Mouse (Mus musculus) cerebellum, postnatal 14 days (tissue): ENCODE data around the gene Hspa1b.
"Not testable (repeated sequence)": the region's sequence is repeated elsewhere in the genome, so short reads cannot be mapped to it uniquely, and the experiment has no call there.

Experiments used
- DNase-seq, 2 experiments: peaks; one replicate each; pipeline ENCODE4 v3.0.0; 2021; ENCODE audit warnings: mixed read lengths in 2 of 2

Gene Hspa1b

DNA sequence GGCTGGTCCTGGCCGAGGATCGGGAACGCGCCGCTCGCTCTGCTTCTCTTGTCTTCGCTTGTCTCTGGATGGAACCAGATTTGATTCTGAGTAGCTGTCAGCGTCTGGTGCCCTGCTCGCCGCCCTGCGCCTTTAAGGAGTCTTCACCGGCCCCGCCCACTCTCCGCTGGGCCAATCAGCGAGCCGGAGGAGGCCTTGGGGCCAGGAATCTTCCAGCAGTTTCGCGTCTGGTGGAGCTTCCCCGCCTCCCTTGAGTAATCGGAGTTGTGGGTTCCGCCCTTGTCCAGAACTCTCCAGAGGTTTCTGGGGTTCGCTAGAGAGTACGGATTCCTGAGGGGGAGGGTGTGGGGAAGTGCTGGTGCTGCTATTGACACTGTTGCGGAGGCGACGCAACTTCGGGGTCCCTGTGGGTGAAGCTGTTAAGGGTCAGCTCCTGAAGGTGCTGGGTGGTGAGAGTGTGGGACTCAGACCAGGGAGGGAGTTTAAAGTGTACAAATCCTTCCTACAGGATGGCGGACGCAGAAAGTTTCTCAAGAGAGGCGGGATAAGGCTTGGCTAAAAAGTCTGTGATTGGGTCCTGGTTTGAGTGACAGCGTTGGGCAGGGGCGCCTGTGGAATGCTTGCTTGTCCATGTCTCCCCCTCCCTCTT, at the start of gene Hspa1b:
Gene Hspa1b (minus strand): TSS at position 109 of the 649 bp plus-strand sequence.
- peak; percentile 71 to 82 for DNase-seq

DNA sequence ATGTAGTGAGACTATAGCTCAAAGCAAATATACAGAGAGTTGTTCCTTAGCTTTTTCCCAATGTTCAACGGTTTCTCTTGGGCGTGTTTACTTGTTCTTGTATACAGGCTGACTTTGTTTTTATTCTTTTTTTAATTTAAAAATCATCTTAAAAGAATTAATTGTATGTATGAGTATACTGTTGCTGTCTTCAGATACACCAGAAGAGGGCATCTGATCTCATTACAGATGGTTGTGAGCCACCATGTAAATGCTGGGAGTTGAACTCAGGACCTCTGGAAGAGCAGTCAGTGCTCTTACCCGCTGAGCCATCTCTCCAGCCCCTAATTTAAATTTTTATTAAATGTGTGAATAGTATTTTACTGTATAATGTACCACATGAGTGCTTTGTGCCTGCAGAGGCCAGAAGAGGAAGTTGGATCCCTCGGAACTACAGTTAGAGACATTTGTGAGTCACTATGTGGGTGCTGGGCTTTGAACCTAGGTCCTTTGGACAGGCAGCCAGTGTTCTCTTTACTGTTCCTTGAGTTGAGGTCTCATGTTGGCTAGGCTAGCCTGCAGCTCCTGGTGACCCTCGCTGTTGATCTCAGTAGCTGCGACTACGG, 48.5 kb upstream of the Hspa1b start:
- DNase-seq: no peak

DNA sequence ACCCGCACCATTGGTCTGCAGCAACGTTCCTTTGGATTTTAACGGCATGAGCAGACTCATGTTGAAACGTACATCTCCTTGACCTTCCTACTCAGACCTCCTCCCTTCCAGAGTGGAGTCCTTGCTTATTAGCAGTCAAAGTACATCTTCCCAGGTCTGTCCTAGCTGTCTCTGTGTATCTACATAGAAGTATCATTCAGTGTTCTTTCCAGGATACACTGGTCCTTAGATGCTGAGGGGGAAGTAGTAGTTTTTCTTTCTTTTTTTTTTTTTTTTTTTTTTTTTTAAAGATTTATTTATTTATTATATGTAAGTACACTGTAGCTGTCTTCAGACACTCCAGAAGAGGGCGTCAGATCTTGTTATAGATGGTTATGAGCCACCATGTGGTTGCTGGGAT, 46.9 kb upstream of the Hspa1b start:
- DNase-seq: not testable (repeated sequence)

DNA sequence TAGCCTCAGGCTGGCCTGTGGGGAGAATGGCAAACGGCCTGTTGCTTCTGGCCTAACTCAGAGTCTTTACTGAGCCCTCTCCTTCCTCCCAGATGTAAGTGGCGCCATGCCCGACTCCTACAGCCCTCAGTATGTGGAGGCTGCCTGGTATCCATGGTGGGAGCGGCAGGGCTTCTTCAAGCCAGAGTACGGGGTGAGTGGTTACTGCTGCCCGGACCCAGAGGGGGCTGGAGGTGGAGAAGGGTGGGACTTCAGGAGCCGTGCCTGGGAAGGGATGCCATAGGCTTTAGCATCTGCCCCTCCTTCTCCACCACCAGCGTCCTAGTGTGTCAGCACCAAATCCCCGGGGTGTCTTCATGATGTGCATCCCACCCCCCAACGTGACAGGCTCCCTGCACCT, 46.1 kb upstream of the Hspa1b start:
- DNase-seq: peak in 1 of 2 experiments; percentile 12

DNA sequence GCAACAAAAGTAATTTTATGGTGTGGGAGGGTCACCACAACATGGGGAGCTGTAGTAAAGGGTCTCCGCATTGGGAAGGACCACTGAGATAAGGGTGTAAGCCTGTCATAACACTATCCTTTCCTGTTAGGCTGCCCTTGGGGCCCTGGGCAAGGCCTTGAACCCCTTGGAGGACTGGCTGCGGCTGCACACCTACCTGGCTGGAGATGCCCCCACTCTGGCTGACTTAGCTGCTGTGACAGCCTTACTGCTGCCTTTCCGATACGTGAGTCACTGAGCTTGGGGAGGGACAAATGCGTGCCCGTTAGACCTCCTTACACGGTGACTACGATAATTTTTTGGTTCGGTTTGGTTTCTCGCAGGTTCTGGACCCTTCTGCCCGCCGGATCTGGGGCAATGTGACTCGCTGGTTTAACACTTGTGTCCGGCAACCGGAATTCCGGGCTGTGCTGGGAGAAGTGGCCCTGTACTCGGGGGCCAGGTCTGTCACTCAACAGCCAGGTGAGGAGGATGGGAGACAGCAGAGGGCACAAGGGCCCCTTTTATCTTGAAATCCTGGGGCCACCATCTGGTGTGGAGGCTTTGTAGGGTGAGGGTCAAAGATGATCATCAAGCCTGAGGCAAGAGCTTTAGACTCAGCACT, 45.2 kb upstream of the Hspa1b start:
- no peak for DNase-seq

DNA sequence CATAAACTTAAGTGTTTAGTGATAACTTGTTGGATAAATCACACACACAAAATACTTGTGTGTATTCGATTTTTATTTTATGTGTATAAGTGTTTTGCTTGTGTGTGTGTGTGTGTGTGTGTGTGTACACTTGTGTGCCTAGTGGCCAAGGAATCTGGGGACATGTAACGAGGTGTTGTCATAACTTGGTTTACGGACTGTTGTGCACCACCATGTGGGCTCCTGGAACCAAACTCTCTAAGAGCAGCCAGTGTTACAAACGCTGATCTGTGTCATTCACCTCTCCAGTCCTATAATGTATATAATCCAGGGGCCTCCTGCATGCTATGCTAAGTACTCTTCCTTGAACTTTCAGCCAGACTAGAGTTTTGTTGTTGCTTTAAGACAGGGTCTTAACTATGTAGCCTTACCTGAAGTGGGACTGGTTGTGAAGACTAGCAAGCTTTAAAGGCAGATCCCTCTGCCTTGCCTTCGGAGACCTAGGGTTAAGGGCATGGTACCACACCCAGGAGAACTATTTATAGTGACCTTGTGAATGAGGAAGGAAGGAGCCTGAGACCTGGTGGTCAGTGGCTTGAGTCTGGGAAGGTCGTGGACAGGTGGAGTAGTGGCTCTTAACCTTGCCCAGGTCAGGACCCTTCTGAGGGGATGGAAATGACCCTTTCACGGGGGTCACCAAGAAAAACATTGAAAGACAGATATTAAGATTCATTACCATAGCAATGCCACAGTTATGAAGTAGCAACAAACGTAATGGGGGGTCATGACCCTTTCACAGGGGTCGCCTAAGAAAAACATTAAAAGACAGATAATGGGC, 44.2 kb upstream of the Hspa1b start:
- DNase-seq: no peak

DNA sequence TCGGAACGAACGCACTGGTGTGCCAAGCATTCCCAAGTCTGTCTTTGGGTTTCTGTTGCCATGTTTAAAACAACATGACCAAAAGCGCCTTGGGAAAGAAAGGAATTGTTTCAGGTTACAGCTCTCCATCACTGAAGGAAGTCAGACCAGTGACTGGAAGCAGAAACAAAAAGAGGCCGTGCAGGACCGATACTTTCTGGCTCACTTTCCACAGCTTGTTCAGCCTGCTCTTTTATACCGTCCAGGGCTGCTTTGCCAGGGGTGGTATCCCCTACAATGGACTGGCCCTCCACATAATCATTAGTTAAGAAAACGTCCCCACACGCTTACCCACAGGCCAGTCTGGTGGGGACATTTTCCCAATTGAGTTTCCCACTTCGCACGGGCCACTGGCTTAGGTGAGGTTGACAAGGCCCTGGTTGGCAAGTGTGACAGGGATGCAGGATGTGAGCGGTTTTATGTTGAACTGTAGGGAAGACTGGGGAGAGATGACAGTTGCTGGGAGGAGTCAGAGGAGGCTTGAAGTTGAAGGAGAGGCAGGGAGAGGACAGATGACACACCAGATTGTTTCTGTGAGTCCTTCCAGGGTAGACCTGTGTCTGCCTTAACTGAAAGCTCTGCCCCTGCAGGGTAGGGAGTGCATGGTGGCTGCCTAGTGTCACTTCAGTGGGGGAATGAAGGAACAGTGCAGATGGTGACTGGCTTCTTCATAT, 43.3 kb upstream of the Hspa1b start:
- DNase-seq: peak in 1 of 2 experiments; percentile 24

DNA sequence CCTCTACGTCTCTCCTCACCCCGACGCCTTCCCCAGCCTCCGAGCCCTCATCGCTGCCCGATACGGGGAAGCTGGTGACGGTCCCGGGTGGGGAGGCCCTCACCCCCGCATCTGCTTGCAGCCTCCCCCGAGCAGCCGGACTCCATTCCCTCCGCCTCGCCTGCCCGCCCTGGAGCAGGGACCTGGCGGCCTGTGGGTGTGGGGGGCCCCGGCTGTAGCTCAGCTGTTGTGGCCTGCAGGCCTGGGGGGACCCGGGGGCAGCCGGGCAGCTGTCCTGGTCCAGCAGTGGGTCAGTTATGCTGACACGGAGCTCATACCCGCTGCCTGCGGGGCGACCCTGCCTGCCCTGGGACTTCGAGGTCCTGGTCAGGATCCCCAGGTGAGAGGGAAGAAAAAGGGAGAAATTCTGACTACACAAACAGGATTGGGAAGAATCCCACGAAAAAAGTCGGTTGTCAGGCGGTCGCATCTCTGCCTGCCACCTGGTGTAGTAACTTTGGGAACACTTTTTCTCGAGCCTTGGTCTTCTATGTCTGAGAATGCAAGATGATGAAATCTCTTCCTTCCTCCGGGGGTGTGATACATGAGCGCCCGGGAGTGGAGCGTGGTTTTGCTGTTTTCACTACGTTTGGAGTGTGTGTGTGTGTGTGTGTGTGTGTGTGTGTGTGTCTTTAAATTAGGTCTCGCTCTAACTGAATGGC, 42.6 kb upstream of the Hspa1b start:
- DNase-seq: peak; percentile 41 to 53

DNA sequence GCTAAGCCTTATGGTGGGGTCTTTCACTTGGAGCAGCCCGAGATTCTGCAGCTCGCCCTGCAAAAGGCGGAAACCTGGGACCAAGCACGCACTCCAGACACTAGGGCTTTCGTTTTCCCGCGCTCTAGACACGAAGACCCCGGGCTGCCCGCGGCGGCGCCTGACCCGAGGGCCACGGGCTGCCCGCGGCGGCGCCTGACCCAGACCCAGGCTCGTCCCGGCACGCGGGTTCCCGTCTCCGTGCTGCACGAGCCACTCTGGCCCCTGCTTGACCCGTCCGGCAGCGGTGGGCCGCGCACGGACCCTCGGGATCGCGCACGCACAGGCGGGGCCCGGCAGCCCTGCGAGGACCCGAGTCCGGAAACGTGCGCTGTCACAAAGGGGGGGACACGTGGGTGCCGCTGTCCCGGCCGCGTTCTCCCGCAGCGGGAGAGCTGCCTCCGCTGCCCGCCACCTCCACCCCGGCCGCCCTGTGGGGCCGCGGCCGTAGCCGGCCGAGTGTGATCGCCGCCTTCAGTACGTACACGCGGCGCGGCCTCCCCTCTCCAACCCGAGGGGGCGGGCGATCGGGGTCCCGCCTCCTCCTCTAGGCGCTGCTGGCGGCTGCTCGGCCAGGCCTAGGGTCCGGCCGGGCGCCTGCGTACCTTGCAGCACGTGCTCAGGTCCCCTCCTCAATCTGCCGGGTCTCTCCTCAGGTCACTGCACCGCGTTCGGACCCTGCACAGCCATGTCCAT, 41.8 kb upstream of the Hspa1b start, which contains the start of gene Vars:
Gene Vars (plus strand): TSS at position 271 of the 735 bp plus-strand sequence.
- peak; percentile 85 to 88 for DNase-seq

DNA sequence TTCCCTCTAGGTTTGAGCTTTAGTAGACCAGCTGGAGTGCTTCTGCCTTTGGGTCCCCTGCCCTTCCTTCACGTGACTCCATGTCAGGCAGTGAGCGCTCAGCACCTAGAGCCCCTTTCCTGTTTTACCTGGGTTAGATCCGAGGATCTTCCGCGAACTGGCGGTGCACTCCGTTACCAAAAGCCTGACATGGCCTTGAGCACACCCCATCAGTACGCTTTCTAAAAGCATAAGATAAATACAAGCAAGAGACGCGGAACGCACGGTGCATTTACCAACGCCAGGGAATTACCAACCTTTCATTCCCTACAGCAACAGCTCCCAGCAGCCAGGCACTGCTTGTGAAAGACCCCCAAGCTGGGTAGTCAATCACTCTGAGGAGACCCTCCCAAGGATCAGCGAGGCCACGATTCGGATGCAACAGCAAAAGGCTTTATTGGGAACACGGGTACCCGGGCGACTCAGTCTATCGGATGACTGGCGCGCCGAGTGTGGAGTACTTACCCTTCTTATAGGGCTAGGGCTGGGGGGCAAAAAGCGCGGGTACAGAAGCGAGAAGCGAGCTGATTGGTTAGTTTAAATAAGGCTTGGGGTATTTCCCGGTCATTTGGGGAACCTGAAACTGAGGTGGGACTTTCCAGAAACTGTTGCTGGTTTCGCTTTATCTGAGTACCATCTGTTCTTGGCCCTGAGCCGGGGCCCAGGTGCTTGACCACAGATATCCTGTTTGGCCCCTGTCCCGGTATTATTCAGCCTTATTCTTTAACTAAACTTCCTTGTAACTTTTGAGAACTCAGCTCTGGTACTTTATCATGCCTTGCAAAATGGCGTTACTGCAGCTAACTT, 41.1 kb upstream of the Hspa1b start:
- peak in 1 of 2 experiments; percentile 12 for DNase-seq

DNA sequence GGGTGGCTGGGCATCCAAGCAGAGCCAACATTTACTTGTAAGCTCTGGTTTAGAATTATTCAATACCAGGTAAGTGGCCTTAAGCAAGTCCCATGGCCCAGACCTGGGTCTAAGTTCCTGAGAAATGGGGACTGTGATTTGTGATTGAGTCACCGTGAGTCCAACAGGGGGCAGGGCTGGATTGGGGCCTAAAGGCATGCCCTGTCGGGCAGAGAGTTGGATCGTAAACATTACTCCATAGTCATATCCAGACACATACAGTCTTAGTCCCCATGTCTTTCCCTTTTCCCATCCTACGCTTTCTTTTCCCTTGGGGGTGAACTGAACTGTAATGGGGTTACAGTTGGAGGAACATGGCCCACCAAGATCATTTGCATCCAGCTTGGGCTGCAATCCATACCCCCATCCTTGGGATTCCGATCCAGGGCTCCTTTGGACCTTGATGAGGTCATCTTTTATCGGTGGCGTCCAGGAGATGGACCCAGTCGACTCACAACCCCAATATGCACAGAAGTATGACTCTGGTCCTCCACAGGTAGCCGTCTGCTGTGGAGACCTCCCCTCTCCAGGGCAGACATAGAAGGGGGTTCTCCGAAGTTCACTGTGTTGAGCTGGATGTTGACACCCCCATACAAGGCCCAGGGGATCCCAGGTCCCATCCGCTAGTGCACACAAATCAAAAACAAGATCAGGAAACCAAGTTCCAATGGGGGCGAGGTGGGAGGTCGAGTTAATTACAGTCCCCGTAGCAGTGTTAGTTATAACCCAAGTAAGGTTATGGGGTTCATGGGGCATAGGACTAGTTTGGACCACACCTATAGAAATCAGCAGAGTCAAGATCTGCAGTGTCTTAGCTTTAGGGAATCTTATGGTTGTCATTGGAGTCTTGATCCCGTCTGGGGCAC, 39.7 kb upstream of the Hspa1b start:
- DNase-seq: no peak

DNA sequence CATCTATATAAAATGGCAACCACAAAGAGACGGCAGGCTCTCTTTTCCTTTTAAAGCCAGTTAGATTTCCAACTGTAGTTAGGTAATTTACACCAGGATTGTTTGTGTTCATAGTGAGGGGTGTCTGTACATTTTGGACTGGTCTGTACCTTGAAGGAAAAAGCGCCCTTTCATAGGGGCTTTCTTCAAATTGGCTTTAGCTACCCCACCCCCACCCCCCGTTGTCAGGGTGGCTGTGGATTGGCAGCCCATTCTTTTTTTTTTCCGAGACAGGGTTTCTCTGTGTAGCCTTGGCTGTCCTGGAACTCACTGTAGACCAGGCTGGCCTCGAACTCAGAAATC, 38.1 kb upstream of the Hspa1b start:
- no peak for DNase-seq

DNA sequence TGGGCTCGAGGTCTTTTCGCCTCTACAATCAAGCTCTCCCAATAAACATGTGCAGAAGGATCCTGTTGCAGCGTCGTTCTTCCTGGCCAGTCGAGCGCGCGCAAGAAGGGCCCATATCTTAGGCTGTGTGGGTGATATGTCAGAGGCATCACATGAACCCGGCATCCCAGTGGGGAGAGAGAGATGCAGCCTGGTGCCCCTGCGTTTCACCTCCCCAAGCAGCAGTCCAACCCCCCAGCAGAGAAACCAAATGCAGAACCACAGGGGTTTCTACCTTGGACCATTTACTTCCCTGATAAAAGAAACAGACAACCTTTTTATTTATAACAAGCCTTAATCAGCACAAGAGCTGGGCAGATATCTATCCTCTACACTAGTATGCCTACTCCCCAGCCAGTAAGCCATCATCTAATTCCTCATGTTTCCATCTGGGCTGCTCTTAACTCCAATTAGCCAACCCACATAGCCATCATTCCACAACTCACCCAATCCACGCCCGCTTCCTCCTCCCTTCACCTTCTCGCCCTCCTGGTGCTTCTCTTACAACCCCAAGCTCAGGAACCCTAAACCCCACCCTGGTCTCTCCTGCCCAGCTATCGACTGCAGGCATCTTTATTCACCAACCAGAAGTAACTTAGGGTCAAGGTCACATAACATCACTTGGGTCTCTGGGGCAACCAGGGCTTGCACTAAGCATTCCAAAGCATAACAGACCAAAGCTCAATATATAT, 37.5 kb upstream of the Hspa1b start:
- no peak for DNase-seq

DNA sequence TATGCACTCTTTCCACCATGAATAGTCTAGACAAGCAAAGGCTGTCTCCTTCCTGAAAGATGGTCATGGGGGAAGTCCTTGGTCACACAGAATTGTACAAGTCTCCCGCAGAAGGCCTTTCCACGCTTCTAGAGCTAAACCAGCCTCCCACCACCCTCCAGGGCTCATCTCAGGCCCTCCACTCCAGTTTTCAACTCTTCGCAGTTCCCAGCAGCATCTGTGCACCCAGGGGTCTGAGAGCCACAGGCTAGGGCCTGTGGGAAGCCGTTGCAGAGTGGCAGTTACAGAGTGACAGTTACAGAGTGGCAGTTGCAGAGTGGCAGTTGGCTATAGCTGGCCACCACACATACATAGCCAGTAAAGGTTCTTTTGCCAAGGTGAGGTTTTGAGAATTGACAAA, 36.9 kb upstream of the Hspa1b start:
- DNase-seq: not testable (repeated sequence)

DNA sequence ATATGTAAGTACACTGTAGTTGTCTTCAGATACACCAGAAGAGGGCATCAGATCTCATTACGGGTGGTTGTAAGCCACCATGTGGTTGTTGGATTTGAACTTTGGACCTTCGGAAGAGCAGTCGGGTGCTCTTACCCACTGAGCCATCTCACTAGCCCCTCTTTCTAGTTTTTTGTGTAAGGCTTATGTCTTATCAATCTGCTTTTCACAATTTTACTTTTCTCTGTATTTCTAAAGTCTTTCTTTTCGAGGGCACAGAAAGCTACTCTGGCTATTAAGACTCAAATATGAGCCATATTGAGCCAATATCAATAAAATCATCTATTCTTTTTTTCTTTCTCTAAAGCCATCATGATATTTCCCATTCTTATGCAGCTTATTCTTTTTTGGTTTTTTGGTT, 36.2 kb upstream of the Hspa1b start:
- DNase-seq: not testable (repeated sequence)

DNA sequence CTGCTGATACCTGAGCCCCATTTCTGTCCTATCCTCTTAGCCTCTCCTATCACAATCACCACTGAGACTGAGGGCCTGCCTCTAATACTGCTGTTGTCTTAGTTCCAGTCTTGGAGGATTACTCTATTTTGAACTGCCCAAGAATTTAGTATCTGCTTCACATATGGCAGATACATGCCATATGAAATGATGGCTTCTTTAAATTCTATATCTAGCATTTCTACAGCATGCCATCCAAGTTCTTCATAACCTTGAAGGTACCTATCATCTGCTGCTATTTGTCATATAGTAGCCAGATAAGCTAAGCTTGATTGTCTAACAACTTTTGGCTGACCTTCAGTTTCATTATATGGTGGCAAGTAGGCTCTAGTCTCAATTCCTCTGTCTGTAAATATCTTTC, 35.7 kb upstream of the Hspa1b start:
- no peak for DNase-seq

DNA sequence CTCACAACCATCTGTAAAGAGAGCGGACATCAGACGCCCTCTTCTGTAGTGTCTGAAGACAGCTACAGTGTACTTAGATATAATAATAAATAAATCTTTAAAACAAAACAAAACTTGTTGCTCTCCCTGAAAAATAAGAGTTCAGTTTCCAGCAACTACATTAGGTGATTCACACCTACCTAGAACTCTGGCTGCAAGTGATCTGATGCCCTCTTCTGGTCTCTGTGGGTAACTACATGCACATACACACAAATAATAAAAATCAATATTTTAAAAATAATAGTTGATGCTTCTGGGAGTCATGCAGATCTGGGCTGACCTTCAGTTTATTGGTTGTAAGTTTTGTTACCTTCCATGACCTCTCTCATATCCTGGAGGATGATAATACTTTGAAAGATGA, 25.2 kb upstream of the Hspa1b start:
- peak; percentile 44 to 50 for DNase-seq

DNA sequence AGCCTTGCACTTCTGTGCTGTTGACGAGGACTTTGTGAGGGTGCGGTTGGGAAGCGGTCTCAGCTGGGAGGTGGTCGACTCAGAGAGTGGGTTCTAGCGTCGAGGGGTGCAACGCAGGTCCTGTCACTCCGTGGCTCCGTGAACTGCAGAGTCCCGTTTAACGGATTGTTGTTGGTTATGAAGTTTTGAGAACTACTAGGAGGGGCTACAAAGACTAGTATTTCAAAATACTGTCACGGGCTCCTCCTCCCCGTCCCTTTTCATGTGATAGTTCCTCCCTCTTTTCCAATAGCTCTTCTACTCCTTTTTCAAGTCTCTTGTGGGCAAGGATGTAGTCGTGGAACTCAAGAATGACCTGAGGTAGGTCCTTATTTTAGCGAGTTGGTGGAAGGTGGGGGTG, 23.3 kb upstream of the Hspa1b start:
- DNase-seq: no peak
